Mouse (Mus musculus) neural tube, embryonic 13.5 days (tissue): ENCODE measurements around the gene Kcnh7. TPM values are rescaled to one million over a fixed set of nuclear protein-coding genes. Genes with fewer than 3 reads are reported as not detected.

Source experiments
- ATAC-seq: fragments of 200-750 bp; cut with Nextera tagmentation; 2 replicates; pipeline ENCODE4 v1.8.0; 2017; ENCODE audit warnings: low read depth, mild to moderate bottlenecking, moderate TSS enrichment, moderate library complexity
- H3K27ac ChIP-seq: fragments of 300-500 bp; sonication (generic); replicated peaks from 2 replicates; pipeline ENCODE4 v1.5.1; 2015; ENCODE audit warnings: moderate library complexity, mild to moderate bottlenecking, inconsistent platforms
- H3K27me3 ChIP-seq: fragments of 300-500 bp; sonication (generic); 2 replicates; pipeline ENCODE4 v1.6.1; 2015; ENCODE audit warnings: mild to moderate bottlenecking, inconsistent platforms
- H3K36me3 ChIP-seq: fragments of 300-500 bp; sonication (generic); 2 replicates; pipeline ENCODE4 v1.6.1; 2015; ENCODE audit warnings: mild to moderate bottlenecking, inconsistent platforms
- H3K4me1 ChIP-seq: fragments of 300-500 bp; sonication (generic); replicated peaks from 2 replicates; pipeline ENCODE4 v1.6.1; 2015; ENCODE audit warnings: inconsistent platforms
- H3K4me2 ChIP-seq: fragments of 300-500 bp; sonication (generic); 2 replicates; pipeline ENCODE4 v1.6.1; 2015; ENCODE audit warnings: inconsistent platforms, mild to moderate bottlenecking, moderate library complexity
- H3K4me3 ChIP-seq: fragments of 300-500 bp; sonication (generic); 2 replicates; pipeline ENCODE4 v1.5.1; 2015; ENCODE audit warnings: mild to moderate bottlenecking, inconsistent platforms
- H3K9ac ChIP-seq: fragments of 300-500 bp; sonication (generic); 2 replicates; pipeline ENCODE4 v1.6.1; 2015; ENCODE audit warnings: moderate library complexity, mild to moderate bottlenecking, inconsistent platforms
- H3K9me3 ChIP-seq: fragments of 300-500 bp; sonication (generic); 2 replicates; pipeline ENCODE4 v1.6.1; 2016; ENCODE audit warnings: inconsistent platforms
- WGBS: fragments of 180-500 bp; shearing (Covaris S2); methylation state at CpG from one replicate; pipeline ENCODE4 v1.1.7; 2015; 5-methylcytosine and 5-hydroxymethylcytosine counted together
- polyA plus RNA-seq: library from polyadenylated mRNA; unstranded; fragments of >200 nt; fragmentation: Nextera tagmentation; extraction: Ambion mirVana; gene quantifications from 2 replicates; pipeline ENCODE4 v1.2.1, GENCODE M21; 2015

Kcnh7 gene
- polyA plus RNA-seq, 1 experiment from 2014 or later = 7.6 TPM

DNA sequence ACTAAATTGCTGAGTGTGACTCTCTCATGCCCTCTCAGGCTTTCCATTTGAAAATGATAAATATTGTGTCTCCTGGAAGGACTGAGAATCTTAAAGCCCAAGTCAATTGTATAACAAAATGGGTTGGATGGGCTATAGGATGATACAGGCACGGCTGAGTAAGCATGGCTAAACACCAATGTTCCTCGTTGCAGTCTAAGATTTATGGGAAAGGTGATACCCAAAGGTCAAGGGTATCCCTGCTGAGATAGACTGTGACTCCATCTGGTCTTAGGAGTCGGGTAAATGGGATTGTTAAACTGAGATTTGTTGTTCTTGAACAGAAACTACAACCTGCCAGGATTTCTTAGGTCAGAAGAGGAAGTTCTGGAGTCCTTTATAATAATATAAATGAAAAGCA, 256.0 kb downstream of the Kcnh7 start:
- ATAC-seq = no peak
- Histone ChIP-seq H3K9ac (no peak overlapping the region), H3K4me1 (no peaks in the 10 kb centered on the region), H3K27me3 (no peaks in the 10 kb centered on the region), H3K9me3 (no peaks in the 10 kb centered on the region), H3K4me2 (no peak overlapping the region), H3K36me3 (no peaks in the 10 kb centered on the region), H3K4me3 (no peak overlapping the region), H3K27ac (no peak overlapping the region)
- WGBS = 24% methylated on average over 3 of the region's 3 CpGs

DNA sequence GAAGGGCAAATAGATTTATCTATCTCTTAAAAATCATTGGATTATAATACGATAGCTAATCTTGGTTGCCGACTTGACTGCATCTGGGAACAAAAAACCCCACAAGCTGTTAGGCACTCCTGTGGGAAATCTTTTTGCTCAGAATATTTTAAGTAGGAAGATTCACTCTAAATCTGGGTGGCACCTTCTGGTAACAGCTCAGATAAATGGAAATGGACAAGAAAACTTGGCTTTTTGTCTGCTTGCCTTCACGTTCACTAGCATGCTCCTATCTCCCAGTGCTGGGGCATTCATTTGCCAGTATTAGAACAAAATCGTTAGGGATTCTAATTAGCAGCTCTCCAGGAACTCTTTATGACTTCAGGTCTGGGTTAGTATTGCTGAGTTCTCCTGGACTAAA, 260.3 kb downstream of the Kcnh7 start:
- ATAC-seq = no peak
- WGBS = 75% methylated on average over 4 of the region's 4 CpGs

DNA sequence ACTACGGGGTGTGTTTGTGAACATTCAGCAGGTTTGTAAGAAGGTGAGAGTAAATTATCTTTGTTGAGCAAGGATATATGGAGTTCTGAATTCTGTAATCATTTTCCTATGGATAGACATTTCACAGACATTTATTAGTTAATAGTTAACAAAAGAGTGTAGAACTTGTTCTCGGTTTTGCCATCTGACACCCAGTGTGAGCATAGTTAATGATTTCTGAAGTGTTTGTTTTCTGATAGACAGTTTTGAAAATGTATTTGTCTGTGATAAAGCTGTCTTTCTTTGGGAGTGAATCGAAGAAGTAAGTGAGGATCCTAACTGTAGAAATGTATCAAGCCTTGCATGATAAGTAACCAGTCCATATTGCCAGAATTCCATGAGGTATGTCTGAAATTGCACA, 276.4 kb downstream of the Kcnh7 start:
- Histone ChIP-seq H3K4me2 (no peak overlapping the region), H3K4me3 (no peak overlapping the region), H3K9me3 (no peaks in the 10 kb centered on the region), H3K4me1 (no peaks in the 10 kb centered on the region), H3K9ac (no peak overlapping the region), H3K27ac (no peak overlapping the region), H3K27me3 (no peaks in the 10 kb centered on the region), H3K36me3 (no peaks in the 10 kb centered on the region)
- ATAC-seq = no peak
- WGBS = 86% methylated on average over 3 of the region's 3 CpGs

More for the DNA sequence above, 260.3 kb downstream of the Kcnh7 start:
- Histone ChIP-seq H3K9me3 (no peaks in the 10 kb centered on the region), H3K9ac (no peak overlapping the region), H3K36me3 (no peaks in the 10 kb centered on the region), H3K4me3 (no peak overlapping the region), H3K4me2 (no peak overlapping the region), H3K27ac (no peak overlapping the region), H3K27me3 (no peaks in the 10 kb centered on the region), H3K4me1 (no peaks in the 10 kb centered on the region)

DNA sequence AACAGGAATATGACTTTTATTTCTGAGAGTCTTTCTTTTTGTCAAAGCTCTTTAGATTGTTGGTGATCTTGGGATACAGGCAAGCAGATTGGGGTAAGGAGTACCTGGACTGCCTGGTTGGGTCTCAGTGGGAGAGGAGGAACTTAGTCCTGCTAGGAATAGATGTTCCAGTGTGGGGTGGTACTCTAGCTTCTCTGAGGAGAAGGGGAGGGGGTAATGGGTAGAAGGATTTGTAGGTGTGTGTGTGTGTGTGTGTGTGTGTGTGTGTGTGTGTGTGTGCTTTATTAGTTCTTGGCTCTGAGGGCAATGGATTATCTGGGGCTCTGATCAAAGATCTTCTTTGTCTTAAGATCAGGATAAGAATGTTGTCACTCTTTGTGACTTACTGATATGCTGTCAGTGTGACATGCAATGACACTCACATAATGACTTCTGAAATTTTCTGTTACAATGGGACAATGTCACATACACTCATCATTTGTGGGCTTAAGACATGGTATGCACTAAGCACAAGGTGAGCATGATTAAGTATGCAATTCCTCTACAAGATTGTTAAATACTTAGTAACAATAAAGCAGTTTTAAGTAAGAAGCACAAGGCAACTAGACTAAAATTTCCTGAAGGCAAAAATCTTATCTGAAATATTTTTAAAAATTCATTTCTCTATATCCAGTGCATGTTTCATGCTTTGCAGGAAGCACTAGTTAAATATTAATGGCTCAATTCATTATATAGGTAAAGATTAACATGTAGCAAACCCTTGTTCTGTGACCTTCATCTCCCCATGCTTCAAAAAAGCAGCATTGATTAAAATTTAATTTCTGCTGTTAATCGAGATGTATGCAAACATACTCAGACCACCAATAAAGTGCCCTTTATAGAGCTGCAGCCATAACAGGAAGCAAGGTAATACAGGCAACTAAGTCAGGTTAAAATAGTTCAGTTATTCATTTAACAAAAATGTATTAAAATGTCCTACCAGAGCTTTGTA, 281.4 kb downstream of the Kcnh7 start:
- Histone ChIP-seq H3K9ac (no peak overlapping the region), H3K4me3 (no peak overlapping the region), H3K4me2 (no peak overlapping the region), H3K27ac (no peak overlapping the region), H3K36me3 (no peaks in the 10 kb centered on the region), H3K4me1 (no peaks in the 10 kb centered on the region), H3K9me3 (no peaks in the 10 kb centered on the region), H3K27me3 (no peaks in the 10 kb centered on the region)
- 70% methylated on average over 1 of the region's 1 CpGs for WGBS
- ATAC-seq = no peak

DNA sequence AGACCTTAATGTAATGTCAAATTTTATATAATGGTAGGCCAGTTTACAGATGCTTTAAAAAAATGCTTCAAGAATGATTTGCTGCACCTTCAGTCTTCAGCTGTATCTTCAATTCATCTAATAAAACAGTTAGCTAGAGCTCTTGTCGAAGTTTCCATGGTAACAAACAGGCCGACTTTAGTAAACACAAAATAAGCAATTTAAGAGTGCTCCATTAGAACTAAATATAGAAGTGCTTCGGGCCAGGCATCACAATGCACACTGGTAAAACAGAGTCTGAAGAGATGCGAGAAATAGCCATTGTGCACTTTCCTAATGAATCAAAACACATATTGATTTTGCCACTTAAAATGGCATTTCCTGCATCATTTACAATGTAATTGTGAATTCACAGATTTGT, 305.3 kb downstream of the Kcnh7 start:
- no peak; the same call in 1 of the 2 replicates for ATAC-seq
- H3K9me3 ChIP-seq = no peaks in the 10 kb centered on the region
- H3K36me3 ChIP-seq = no peaks in the 10 kb centered on the region
- H3K4me2 ChIP-seq = no peak overlapping the region
- no peak overlapping the region for H3K27ac ChIP-seq
- no peaks in the 10 kb centered on the region for H3K27me3 ChIP-seq
- H3K9ac ChIP-seq = no peak overlapping the region
- WGBS = 51% methylated on average over 4 of the region's 4 CpGs
- H3K4me1 ChIP-seq = no peaks in the 10 kb centered on the region; the same call in 1 of the 2 replicates
- H3K4me3 ChIP-seq = no peak overlapping the region

DNA sequence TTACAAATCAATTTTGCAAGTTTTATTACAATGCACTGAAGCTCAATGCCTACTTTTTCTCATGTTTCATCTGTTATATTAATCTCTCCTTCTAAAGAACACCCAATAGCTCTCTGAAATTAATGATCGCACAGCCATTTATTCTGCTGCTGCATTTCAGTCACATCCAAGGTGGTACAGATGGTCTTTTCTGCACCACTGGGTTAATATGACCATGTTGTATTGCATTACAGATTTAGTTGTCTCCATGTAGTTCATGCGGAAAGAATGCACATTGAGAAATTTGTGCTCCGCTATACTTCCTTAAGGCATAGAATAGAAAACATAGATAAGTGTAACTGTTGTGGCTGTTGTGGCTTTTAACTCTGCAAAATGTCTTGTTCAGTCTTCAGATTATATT, 328.7 kb downstream of the Kcnh7 start:
- no peaks in the 10 kb centered on the region for H3K36me3 ChIP-seq
- no peak overlapping the region for H3K4me2 ChIP-seq
- H3K27ac ChIP-seq = no peak overlapping the region
- H3K4me3 ChIP-seq = no peak overlapping the region
- whole genome bisulfite sequencing = 83% methylated on average over 3 of the region's 3 CpGs
- 0 out of 2 replicates have a peak, but pooled peaks have one; percentile 40 for ATAC-seq
- H3K9me3 ChIP-seq = no peaks in the 10 kb centered on the region
- H3K27me3 ChIP-seq = no peaks in the 10 kb centered on the region
- H3K9ac ChIP-seq = no peak overlapping the region
- H3K4me1 ChIP-seq = no peaks in the 10 kb centered on the region

DNA sequence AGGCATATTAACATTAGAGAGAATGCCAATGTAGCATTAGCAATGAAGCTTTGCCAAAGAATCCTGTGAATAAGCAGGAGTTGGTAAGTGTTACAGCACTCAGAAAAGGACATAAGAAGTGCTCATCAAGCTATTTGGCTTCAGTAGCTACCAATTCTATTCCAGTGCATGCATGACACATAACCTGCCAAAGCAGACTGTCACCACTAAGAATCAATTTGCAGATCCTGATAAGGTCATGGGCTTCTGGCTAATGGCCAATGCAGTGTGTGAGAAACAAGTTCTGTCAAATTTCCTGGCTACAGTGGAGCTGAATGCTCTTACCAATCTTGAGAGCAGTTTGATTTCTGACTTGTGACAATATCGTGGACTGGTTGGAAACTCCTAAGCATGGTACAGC, 341.5 kb downstream of the Kcnh7 start:
- Histone ChIP-seq H3K4me1 (no peaks in the 10 kb centered on the region), H3K9me3 (no peaks in the 10 kb centered on the region), H3K27ac (no peak overlapping the region), H3K4me2 (no peak overlapping the region), H3K27me3 (no peaks in the 10 kb centered on the region), H3K9ac (no peak overlapping the region), H3K36me3 (no peaks in the 10 kb centered on the region), H3K4me3 (no peak overlapping the region)
- 87% methylated on average over 1 of the region's 1 CpGs for WGBS
- no peak for ATAC-seq

DNA sequence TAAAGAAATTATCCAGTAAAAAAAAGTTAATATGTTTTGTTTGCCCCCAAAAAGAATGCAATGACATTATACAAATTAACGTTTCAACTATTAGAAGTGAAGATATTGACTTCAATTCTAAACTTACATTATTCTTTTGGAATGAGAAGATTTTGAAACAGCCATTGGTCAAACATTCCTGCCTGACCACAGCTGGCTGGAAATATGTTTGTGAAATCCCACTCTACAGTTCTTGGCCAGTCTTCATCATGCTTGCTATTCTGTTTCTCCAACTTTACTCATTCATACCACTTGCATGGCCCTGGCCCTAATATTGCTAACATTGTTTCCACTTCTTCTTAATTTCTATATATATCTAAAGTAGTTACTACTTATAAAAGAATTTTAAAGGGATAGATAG, 349.8 kb downstream of the Kcnh7 start:
- Histone ChIP-seq H3K9ac (no peak overlapping the region), H3K36me3 (no peaks in the 10 kb centered on the region), H3K9me3 (no peaks in the 10 kb centered on the region), H3K27me3 (no peaks in the 10 kb centered on the region), H3K4me3 (no peak overlapping the region), H3K27ac (no peak overlapping the region), H3K4me2 (no peak overlapping the region), H3K4me1 (no peaks in the 10 kb centered on the region)
- WGBS = 88% methylated on average over 1 of the region's 1 CpGs
- ATAC-seq = no peak

DNA sequence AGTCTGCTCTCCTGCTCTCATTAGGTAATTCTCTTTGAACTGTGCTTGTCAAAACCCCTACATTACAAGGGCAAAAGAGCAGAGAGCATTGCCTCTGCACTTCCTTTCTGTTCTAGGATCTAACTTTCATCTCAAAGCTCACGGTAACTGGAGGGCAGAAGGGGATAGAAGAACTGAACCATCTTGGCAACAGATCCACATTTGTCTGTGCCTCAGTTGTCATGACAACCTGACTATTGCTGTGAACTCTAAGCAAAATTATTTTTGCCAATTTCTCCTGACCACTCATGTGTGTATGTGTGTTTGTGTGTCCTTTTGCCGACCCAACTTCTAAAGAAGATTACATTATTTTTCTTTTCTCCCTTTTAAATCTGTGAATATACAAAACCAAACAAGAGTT, 364.9 kb downstream of the Kcnh7 start:
- no peak for ATAC-seq
- no peaks in the 10 kb centered on the region for H3K9me3 ChIP-seq
- H3K9ac ChIP-seq = no peak overlapping the region
- no peak overlapping the region for H3K27ac ChIP-seq
- H3K27me3 ChIP-seq = no peaks in the 10 kb centered on the region
- whole genome bisulfite sequencing = 57% methylated on average over 2 of the region's 2 CpGs
- no peaks in the 10 kb centered on the region for H3K4me1 ChIP-seq
- H3K36me3 ChIP-seq = no peaks in the 10 kb centered on the region
- no peak overlapping the region for H3K4me2 ChIP-seq
- H3K4me3 ChIP-seq = no peak overlapping the region

DNA sequence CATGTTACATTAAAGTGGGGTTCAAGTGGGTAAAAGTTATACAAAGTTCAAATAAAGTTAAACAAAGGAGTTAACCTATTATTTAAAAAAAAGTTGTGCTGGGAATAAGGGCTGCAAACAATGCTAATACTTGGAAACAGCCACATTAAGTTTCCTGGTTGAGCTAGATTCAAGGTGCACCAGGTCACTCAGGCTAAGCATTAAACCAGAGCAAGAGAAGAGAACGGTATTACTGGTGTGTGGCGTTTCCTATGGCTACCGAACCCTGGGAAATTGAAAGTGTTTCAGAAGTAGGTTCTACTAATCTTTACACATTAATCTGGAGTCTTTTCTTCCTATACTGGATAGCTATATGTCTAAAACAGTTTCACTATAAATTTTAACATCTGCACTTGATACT, 368.1 kb downstream of the Kcnh7 start:
- H3K27ac ChIP-seq = no peak overlapping the region
- no peak for ATAC-seq
- no peaks in the 10 kb centered on the region for H3K9me3 ChIP-seq
- no peak overlapping the region for H3K4me2 ChIP-seq
- 96% methylated on average over 3 of the region's 3 CpGs for WGBS
- no peak overlapping the region for H3K4me3 ChIP-seq
- no peaks in the 10 kb centered on the region for H3K4me1 ChIP-seq
- H3K36me3 ChIP-seq = no peaks in the 10 kb centered on the region
- H3K9ac ChIP-seq = no peak overlapping the region
- H3K27me3 ChIP-seq = no peaks in the 10 kb centered on the region

DNA sequence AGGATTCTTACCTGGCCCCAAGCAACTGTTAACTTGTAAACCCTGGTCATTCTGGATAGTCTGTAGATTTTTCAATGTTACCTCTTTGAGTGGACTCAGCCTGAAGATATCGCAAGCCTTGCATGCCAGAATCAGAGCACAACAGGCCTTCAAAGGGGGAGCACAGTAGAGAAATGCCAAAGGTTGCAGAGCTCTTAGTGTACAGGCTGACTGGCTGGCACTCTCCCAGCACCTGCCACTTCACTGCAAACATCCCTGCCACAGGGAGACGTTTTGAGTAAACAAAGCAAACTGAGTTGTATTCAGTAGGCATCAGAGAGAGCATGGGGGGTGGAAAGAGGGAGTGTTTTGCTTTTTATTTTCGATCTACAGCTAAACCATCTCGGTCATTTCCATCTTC, 375.3 kb downstream of the Kcnh7 start:
- Histone ChIP-seq H3K4me2 (no peak overlapping the region), H3K9ac (no peak overlapping the region)
- 45% methylated on average over 4 of the region's 4 CpGs for WGBS

DNA sequence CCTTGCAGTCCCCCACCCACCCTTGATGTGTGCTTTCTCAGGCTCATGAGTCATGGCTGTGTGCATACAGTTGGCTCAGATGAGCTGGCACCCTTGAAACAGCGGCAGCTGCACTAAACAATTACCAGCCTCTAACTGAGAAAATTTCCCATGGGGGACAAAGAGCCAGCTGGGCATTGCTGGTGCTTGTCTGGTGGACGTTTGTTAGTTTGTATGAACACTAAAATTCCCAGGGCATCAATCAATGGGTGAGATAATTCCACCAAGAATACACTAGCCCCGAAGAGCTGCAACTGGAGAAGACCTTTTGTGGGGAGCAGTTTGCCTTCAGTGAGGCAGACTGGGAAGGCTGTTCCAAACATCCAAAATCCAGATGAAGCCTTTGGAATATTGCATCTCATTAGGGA, 376.6 kb downstream of the Kcnh7 start:
- no peak overlapping the region for H3K4me3 ChIP-seq
- 13% methylated on average over 3 of the region's 3 CpGs for WGBS
- peaks cover 14% of the 10 kb centered on the region for H3K4me1 ChIP-seq
- H3K36me3 ChIP-seq = no peaks in the 10 kb centered on the region
- H3K27ac ChIP-seq = no peak overlapping the region
- no peak overlapping the region for H3K4me2 ChIP-seq
- no peaks in the 10 kb centered on the region for H3K27me3 ChIP-seq
- no peaks in the 10 kb centered on the region for H3K9me3 ChIP-seq
- H3K9ac ChIP-seq = no peak overlapping the region
- ATAC-seq = peak; percentile 97

More for the DNA sequence above, 375.3 kb downstream of the Kcnh7 start:
- Histone ChIP-seq H3K27ac (0 out of 2 replicates have a peak overlapping the region, but pooled peaks have one; percentile 14), H3K9me3 (no peaks in the 10 kb centered on the region), H3K4me3 (no peak overlapping the region), H3K27me3 (no peaks in the 10 kb centered on the region), H3K4me1 (peaks cover 14% of the 10 kb centered on the region), H3K36me3 (no peaks in the 10 kb centered on the region)
- no peak for ATAC-seq
